In the genomic region with DNA sequence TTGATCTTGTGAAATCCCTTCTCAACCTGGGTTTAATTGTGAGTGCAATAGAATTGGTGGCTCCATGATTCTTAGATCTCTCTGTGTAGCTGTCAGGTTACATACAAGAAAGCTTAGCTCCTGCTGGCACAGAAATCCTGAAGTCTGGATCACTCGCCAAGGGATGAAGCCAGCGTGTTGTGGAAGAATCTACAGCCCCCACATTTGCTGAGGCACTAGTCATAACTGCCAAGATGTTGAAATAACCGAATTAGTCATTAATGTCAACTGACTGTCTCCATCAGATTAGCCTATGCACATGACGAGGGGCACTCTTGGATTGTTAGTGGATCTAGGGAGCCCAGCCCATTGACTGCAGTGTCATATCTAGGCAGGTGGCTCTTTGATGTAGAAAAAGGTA, we compare ENCODE assay signal across 15 mouse cellular contexts.
DNase-seq lines count a peak whose midpoint lies in the region; ATAC-seq and TF ChIP-seq lines count a peak whose summit lies in the region.
"Had no signal": no experiment of that assay in that cellular context is flagged by ENCODE, and none has a peak within 500 bp of the region (broad histone marks: within the 10 kb centered on the region; RNA-seq: fewer than 3 reads in every experiment).

No protein-coding gene starts in this region.

- H3ac ChIP-seq in C2C12 (ENCODE audit: control insufficient read depth, insufficient read length, low read depth), result no peak overlapping the region

- no peaks in the 10 kb centered on the region for H3K79me3 ChIP-seq in C2C12 (ENCODE audit: low read depth)

- DNase-seq in cerebellum, postnatal 14 days, result peak; percentile 11 to 30
- DNase-seq in cerebellum, adult 2 months, result no peak
- peak; percentile 6 to 8 for DNase-seq in left cerebral cortex, adult 18-20 months (ENCODE audit: low spot score in 2 of 2)
- DNase-seq in left cerebral cortex, postnatal 4 days, result no peak
- DNase-seq in gonadal fat pad, adult 2 months (ENCODE audit: low read depth), result peak; percentile 37
- no peak for DNase-seq in natural killer cell, adult 2 months (ENCODE audit: low spot score in 2 of 2)
- DNase-seq: cerebellum, adult 9-10 months had no signal

- no peaks in the 10 kb centered on the region for H3K9me3 ChIP-seq in kidney, embryonic 14.5 days (ENCODE audit: control insufficient read depth, low read length)
- H3K9me3 ChIP-seq: hindbrain, embryonic 15.5 days had no signal

- H3K4me3 ChIP-seq in cerebellum, adult 2 months (replicated peaks; ENCODE audit: insufficient read depth, low read depth, low read length), result no peak overlapping the region
- H3K4me3 ChIP-seq in C2C12 (ENCODE audit: insufficient read depth, poor library complexity, severe bottlenecking), result no peak overlapping the region
- H3K4me3 ChIP-seq in kidney, embryonic 14.5 days (ENCODE audit: low read length), result no peak overlapping the region
- H3K4me3 ChIP-seq: hindbrain, embryonic 15.5 days had no signal

- intact Hi-C loops in left cerebral cortex, postnatal 4 days (cut with DNase I), result no loop called here

- TF ChIP-seq POLR2A in cerebellum, adult 2 months (IDR thresholded peaks at IDR 0.05; ENCODE audit: borderline replicate concordance, insufficient read depth, low read length), result no peak

- H3K4me1 ChIP-seq in cerebellum, adult 2 months (ENCODE audit: control insufficient read depth, insufficient read depth, low read length), result no peaks in the 10 kb centered on the region
- no peaks in the 10 kb centered on the region for H3K4me1 ChIP-seq in kidney, embryonic 14.5 days (ENCODE audit: control insufficient read depth, insufficient read depth, low read length)
- H3K4me1 ChIP-seq: hindbrain, embryonic 15.5 days had no signal

- ATAC-seq in kidney, embryonic 14.5 days (ENCODE audit: low FRiP score, low TSS enrichment), result no peak
- ATAC-seq: activated CD4-positive, CD25-positive, alpha-beta regulatory T cell, adult 4 months; midbrain, embryonic 16.5 days had no signal

- H3K79me2 ChIP-seq in C2C12 (ENCODE audit: control insufficient read depth, insufficient read depth), result no peaks in the 10 kb centered on the region

- H3K27me3 ChIP-seq in cerebellum, adult 2 months (ENCODE audit: control insufficient read depth, insufficient read depth, low read length), result no peaks in the 10 kb centered on the region
- H3K27me3 ChIP-seq in C2C12 (ENCODE audit: control insufficient read depth, insufficient read depth, insufficient read length), result no peaks in the 10 kb centered on the region
- no peaks in the 10 kb centered on the region for H3K27me3 ChIP-seq in kidney, embryonic 14.5 days (ENCODE audit: control insufficient read depth, insufficient read depth, low read length)
- H3K27me3 ChIP-seq: hindbrain, embryonic 15.5 days had no signal

- no peaks in the 10 kb centered on the region for H3K36me3 ChIP-seq in C2C12 (ENCODE audit: control insufficient read depth, insufficient read depth)
- no peaks in the 10 kb centered on the region for H3K36me3 ChIP-seq in kidney, embryonic 14.5 days (ENCODE audit: control insufficient read depth, insufficient read depth, low read length)
- H3K36me3 ChIP-seq: hindbrain, embryonic 15.5 days had no signal

- no peak for TF ChIP-seq CTCF in cerebellum, adult 2 months (IDR thresholded peaks at IDR 0.05; ENCODE audit: borderline replicate concordance, insufficient read depth, low read depth, low read length)
- TF ChIP-seq CTCF in C2C12 (IDR thresholded peaks at IDR 0.05; ENCODE audit: control insufficient read depth, insufficient read depth, insufficient read length), result no peak

- no peak overlapping the region for H3K4me2 ChIP-seq in kidney, embryonic 14.5 days (replicated peaks; ENCODE audit: low read depth, low read length)
- H3K4me2 ChIP-seq: hindbrain, embryonic 15.5 days; liver, embryonic 11.5 days had no signal

- 7% methylated on average over 4 of the region's 4 CpGs for WGBS in cerebellum, adult 2 months
- WGBS in kidney, embryonic 14.5 days, result 79% methylated on average over 4 of the region's 4 CpGs

- H3K9ac ChIP-seq in kidney, embryonic 14.5 days (ENCODE audit: low read depth, low read length), result no peak overlapping the region
- H3K9ac ChIP-seq: hindbrain, embryonic 15.5 days had no signal

- no peak overlapping the region for H3K27ac ChIP-seq in cerebellum, adult 2 months (ENCODE audit: insufficient read depth, low read length)
- no peak overlapping the region for H3K27ac ChIP-seq in kidney, embryonic 14.5 days (ENCODE audit: low read depth, low read length)
- H3K27ac ChIP-seq: hindbrain, embryonic 15.5 days; kidney, postnatal 0 days; stomach, postnatal 0 days had no signal

TF ChIP-seq in C2C12, 6 proteins besides CTCF, POLR2A, EP300 and RAD21:
- peak; percentile 43 for TF ChIP-seq MYOD1 (IDR thresholded peaks at IDR 0.05; ENCODE audit: control insufficient read depth, insufficient read length, low read depth)
- TF ChIP-seq MYOG (IDR thresholded peaks at IDR 0.05; ENCODE audit: control insufficient read depth, extremely low read depth, insufficient read length), result no peak
- TF ChIP-seq MAX (IDR thresholded peaks at IDR 0.05), result no peak
- TF ChIP-seq FOSL1 (IDR thresholded peaks at IDR 0.05; ENCODE audit: insufficient read depth, low read length, poor library complexity, severe bottlenecking), result peak; percentile 63
- no peak for TF ChIP-seq USF1 (IDR thresholded peaks at IDR 0.05; ENCODE audit: low read depth)
- peak; percentile 91 for TF ChIP-seq CEBPB (IDR thresholded peaks at IDR 0.05; ENCODE audit: low read depth)

Comparison
In these comparisons a context has a peak if more than half of its experiments do, and no peak if none do; other contexts are left out.
1. DNase-seq: peak in cerebellum, postnatal 14 days (2 of 2), left cerebral cortex, adult 18-20 months (2 of 2) and gonadal fat pad, adult 2 months (single experiment); none in cerebellum, adult 2 months (0 of 2), left cerebral cortex, postnatal 4 days (single experiment) and natural killer cell, adult 2 months (0 of 2).